Mouse (Mus musculus): ENCODE data around the gene Tlcd2.

Gene Tlcd2

GRCm38 (mm10) chr11:75466731-75467505 is 5.4 kb downstream of the Tlcd2 start:
- DNase-seq (ENCODE audit: low spot score in 2 of 2), result no peak

DNA sequence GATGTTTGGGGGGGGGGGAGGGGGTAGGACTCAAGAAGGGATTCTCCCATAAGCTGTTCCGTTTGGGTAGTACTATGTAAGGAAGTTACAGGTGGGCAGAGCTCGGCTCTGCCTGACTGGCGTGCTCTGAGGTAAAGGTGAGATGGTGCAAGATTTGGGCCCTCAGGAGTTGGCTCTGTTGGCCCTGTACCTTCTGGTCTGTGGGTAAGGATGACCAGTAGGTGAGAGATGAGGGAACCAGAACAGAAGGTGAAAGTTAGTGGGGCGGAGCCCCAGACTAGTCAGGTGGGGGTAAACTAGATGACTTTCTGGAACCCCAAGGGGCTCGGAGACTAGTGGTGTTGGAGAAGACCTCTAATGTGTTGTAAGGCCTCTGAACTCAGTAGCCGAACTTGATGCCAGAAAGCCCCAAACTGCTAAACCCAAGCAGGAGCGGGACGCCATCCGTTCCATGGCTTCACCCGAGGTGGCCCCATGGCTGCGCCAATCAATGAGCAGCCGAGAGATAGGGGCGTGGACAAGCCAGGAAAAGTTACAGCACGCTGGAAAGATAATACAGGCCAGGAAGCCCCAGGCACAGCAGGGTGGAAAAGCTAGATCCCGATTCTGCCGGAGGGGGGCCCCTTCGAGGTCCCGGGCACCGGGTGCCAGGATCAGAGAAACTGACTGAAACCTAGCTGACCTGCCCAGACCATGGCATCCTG is 6.1 kb downstream of the Tlcd2 start:
- DNase-seq (ENCODE audit: low spot score in 2 of 2), result no peak

GRCm38 (mm10) chr11:75468410-75468809 is 6.9 kb downstream of the Tlcd2 start:
- no peak for DNase-seq (ENCODE audit: low spot score in 2 of 2)

DNA sequence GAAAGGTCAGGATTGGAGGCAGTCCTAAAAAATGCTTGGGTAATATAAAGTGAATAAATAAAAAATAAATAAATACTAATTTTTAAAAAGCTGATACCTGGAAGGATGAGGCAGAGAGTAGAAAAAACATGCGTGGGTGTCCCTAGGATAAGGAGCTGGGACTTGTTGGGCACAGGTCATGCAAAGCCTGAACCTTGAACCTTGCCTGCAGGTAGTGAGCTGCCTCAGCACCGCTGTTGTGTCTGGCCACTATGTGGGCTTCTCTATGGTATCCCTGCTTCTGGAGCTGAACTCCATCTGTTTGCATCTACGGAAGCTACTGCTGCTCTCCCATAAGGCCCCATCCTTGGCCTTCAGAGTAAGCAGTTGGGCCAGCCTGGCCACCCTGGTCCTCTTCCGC is 7.7 kb downstream of the Tlcd2 start:
- DNase-seq (ENCODE audit: low spot score in 2 of 2), result no peak

GRCm38 (mm10) chr11:75470675-75471074 is 9.2 kb downstream of the Tlcd2 start:
- no peak for DNase-seq (ENCODE audit: low spot score in 2 of 2)

GRCm38 (mm10) chr11:75472469-75473081 is 11.1 kb downstream of the Tlcd2 start:
- no peak for DNase-seq (ENCODE audit: low spot score in 2 of 2)

GRCm38 (mm10) chr11:75473376-75473775 is 11.9 kb downstream of the Tlcd2 start:
- DNase-seq (ENCODE audit: low spot score in 2 of 2), result no peak

DNA sequence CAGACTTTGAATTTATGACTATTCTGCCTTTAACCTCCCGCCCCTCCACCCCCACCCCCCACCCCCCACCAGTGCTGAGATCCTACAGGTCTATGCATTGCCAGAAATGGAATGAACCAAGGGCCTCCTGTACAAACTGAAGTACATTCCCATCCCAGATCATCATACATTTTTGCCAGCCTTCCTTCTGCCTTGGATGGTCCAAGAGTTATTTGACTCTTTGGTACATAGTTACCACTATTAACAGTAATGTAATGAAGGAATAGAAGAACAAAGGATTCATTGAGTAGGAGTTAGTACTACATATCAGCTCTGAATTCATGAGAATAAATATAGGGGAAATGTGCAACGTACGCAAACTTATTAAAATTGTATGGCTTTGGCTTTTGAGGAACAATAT is 24.7 kb downstream of the Tlcd2 start:
- DNase-seq (ENCODE audit: low spot score in 2 of 2), result no peak

GRCm38 (mm10) chr11:75486601-75487285 is 25.2 kb downstream of the Tlcd2 start, which contains the start of gene Prpf8:
Gene Prpf8, plus strand, starts transcription at chr11:75486816.
- DNase-seq (ENCODE audit: low spot score in 2 of 2), result peak; percentile 92 to 99

GRCm38 (mm10) chr11:75487496-75487895 is 26.0 kb downstream of the Tlcd2 start:
- DNase-seq (ENCODE audit: low spot score in 2 of 2), result no peak

- DNase-seq (ENCODE audit: low spot score in 2 of 2), result no peak
Observed at GRCm38 (mm10) chr11:75494296-75495049, 33.0 kb downstream of the Tlcd2 start.

DNA sequence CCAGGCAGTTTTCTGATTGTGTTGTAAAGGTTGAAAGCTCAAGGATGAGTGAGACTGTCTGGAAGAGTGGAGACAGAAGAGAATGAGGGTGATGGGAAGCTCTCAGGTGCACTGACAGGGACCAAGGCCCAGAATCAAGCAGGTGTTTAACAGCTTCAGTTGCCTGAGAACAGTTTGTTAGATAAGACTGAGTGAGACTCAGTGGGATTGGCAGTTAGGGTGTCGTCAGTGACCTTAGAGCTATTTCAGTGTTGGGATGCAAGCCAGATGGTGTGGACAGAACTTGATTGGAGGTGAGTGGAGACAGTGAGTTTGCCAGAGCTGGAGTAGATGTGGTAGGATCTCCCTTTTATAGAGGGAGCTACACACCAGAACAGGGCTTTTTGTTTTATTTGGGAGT is 36.6 kb downstream of the Tlcd2 start:
- no peak for DNase-seq (ENCODE audit: low spot score in 2 of 2)

DNA sequence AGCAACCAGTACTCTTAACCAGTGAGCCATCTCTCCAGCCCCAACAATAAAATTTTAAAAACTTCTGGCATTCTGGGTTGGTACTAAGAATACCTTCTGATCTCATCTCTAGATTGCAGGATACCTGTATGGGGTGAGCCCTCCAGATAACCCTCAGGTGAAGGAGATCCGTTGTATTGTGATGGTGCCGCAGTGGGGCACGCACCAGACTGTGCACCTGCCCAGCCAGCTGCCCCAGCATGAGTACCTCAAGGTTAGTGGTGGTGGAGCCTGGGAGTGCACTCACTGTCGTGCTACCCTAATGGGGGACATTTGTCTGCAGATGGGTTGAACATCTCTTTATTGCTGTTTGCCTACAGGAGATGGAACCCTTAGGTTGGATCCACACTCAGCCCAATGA is 46.6 kb downstream of the Tlcd2 start:
- no peak for DNase-seq (ENCODE audit: low spot score in 2 of 2)

DNA sequence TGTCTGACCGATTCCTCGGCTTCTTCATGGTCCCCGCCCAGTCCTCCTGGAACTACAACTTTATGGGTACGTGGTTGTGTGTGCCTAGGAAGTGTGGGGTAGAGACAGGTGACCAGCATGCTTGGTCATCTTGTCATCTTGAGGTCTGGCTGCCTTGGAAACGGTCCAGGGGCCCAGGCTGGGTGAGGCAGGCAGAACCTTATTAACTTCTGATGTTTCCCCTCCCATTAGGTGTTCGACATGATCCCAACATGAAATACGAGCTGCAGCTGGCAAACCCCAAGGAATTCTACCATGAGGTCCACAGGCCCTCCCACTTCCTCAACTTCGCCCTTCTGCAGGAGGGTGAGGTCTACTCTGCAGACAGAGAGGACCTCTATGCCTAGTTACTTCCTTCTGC is 47.4 kb downstream of the Tlcd2 start:
- no peak for DNase-seq (ENCODE audit: low spot score in 2 of 2)

DNA sequence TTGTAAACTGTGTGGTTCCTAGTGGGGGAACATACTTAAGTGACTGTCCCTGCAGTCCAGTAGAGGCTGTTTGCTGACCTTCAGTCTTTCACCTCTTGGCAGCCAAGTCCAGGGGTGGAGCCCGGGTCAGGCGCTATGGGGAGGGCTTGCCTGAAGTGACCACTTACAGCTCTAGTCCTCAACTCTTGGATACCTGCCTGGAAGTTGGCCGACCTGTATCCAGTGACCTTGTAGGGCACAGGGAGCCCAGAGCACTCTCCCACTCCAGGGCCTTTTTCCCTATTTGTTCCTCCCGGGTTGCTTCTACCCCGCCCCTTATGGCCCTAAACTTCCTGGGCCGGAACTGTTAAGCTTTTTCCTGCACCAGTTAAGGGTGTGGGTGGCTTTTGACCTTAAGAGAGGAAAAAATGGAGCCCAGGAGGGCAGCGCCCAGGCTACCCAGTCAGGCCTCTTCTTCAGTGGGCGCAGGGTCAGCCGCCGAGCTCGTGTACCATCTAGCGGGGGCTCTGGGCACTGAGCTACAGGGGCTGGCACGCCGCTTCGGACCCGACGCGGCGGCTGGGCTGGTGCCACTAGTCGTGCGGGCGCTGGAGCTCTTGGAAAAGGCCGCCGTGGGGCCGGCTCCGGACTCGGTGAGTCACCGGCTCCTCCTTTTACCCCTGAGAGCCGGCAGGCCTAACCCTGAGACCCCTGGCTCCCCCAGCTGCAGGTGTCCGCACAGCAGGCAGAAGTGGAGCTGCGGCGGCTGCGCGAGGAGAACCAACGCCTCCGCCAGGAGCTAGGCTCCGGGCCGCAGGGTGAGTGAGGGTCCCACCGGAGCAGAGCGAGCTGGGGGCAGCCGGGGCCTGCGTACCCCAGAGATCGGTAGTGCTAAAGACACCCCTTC is 48.5 kb downstream of the Tlcd2 start, which contains the start of gene Rilp:
Gene Rilp, plus strand, starts transcription at position 354 of the 886 bp plus-strand sequence.
- peak; percentile 44 to 79 for DNase-seq (ENCODE audit: low spot score in 2 of 2)

- DNase-seq (ENCODE audit: low spot score in 2 of 2), result peak; percentile 96 to 97
Observed at GRCm38 (mm10) chr11:75510627-75510993, 49.1 kb downstream of the Tlcd2 start.

- peak in 1 of 2 experiments; percentile 22 for DNase-seq (ENCODE audit: low spot score in 2 of 2)
Observed at GRCm38 (mm10) chr11:75511213-75511612, 49.7 kb downstream of the Tlcd2 start.

GRCm38 (mm10) chr11:75512301-75513018 is 50.9 kb downstream of the Tlcd2 start:
- DNase-seq (ENCODE audit: low spot score in 2 of 2), result no peak

DNA sequence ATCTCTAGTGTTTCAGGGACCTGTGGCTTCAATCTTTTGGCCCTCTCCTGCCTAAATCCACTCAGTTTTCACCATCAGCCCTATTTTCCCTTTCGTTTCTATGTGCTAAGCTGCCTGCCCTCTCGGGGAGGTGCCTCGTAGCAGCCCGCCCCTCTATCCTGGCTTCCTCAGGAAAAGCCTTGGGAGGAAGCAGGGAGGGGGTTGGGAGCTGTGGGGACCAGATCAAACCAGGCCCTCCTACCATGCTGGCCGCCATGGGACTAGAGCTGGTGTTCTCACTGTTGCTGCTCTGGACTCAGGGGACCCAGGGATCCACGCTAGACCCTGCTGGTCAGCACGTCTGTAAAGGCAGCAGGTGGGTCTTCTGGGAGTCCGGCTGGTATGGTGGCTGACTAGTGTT is 51.8 kb downstream of the Tlcd2 start, which contains the start of gene Scarf1:
Gene Scarf1, plus strand, starts transcription at position 205 of the 400 bp plus-strand sequence.
- DNase-seq (ENCODE audit: low spot score in 2 of 2), result no peak

DNA sequence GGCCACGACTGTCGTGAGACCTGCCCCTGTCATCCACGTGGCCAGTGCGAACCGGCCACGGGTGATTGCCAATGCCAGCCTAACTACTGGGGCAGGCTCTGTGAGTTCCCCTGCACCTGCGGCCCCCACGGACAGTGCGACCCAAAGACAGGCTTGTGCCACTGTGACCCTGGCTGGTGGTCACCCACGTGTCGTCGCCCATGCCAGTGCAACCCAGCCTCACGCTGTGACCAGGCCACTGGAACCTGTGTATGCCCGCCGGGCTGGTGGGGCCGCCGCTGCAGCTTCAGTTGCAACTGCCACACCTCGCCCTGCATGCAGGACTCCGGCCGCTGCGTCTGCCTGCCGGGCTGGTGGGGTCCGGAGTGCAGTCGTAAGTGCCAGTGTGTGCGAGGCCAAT is 53.7 kb downstream of the Tlcd2 start:
- DNase-seq (ENCODE audit: low spot score in 2 of 2), result no peak
